In the genomic region with DNA sequence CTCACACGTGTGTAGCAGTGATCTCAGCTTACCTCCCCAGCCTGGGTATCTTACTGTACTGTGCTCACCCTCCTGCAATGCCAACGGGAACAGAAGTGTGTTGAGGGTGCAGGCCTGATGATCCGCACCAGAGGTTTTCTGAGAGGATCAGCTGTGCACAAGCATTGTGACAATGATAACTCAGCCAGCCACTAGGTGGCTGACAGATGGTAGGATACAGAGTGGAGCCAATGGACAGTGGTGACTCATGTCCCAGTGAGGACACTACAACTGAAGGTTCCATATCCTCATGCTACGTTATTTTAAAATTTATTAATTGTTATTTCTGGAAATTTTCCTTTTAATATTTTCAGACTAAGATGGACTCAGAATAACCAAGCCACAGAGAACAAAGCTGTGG, we compare ENCODE assay signal across 10 mouse cellular contexts.
DNase-seq lines count a peak whose midpoint lies in the region; ATAC-seq and TF ChIP-seq lines count a peak whose summit lies in the region.
"Had no signal": no experiment of that assay in that cellular context is flagged by ENCODE, and none has a peak within 500 bp of the region (broad histone marks: within the 10 kb centered on the region; RNA-seq: fewer than 3 reads in every experiment).

No protein-coding gene starts in this region.

- peak; percentile 45 for DNase-seq in adrenal gland, adult 2 months
- DNase-seq in liver, postnatal 0 days = no peak
- no peak for DNase-seq in gastrocnemius, postnatal 4 days (ENCODE audit: low spot score in 2 of 2)
- no peak for DNase-seq in urinary bladder, postnatal 14 days (ENCODE audit: low spot score)

- TF ChIP-seq POLR2A in ES-Bruce4 (IDR thresholded peaks at IDR 0.05; ENCODE audit: insufficient read depth, low read length) = no peak

- no peak for TF ChIP-seq EP300 in ES-Bruce4 (IDR thresholded peaks at IDR 0.05; ENCODE audit: insufficient read depth, low read depth, low read length)
- no peak for TF ChIP-seq EP300 in liver, postnatal 0 days (IDR thresholded peaks at IDR 0.05; ENCODE audit: low read depth)

- ATAC-seq in kidney, embryonic 14.5 days (ENCODE audit: low FRiP score, low TSS enrichment) = peak; percentile 44; the same call in 1 of the 2 replicates
- ATAC-seq in kidney, embryonic 16.5 days (ENCODE audit: low FRiP score, low TSS enrichment) = no peak; the same call in 1 of the 2 replicates
- ATAC-seq in liver, postnatal 0 days = no peak
- ATAC-seq: Patski had no signal

- no peaks in the 10 kb centered on the region for H3K27me3 ChIP-seq in kidney, embryonic 14.5 days (ENCODE audit: control insufficient read depth, insufficient read depth, low read length)
- no peaks in the 10 kb centered on the region for H3K27me3 ChIP-seq in kidney, embryonic 16.5 days (ENCODE audit: insufficient read depth, low read length)
- no peaks in the 10 kb centered on the region for H3K27me3 ChIP-seq in ES-Bruce4 (ENCODE audit: control insufficient read depth, insufficient read depth, low read length, poor library complexity, severe bottlenecking)
- H3K27me3 ChIP-seq in liver, postnatal 0 days (ENCODE audit: insufficient read depth, low read length) = no peaks in the 10 kb centered on the region
- H3K27me3 ChIP-seq: hindbrain, embryonic 15.5 days; Patski had no signal

- H3K36me3 ChIP-seq in kidney, embryonic 14.5 days (ENCODE audit: control insufficient read depth, insufficient read depth, low read length) = no peaks in the 10 kb centered on the region; the same call in 1 of the 2 replicates
- peaks cover 2% of the 10 kb centered on the region; the same call in 1 of the 2 replicates for H3K36me3 ChIP-seq in kidney, embryonic 16.5 days (ENCODE audit: insufficient read depth, low read length)
- H3K36me3 ChIP-seq in ES-Bruce4 (ENCODE audit: control insufficient read depth, insufficient read depth, low read length, poor library complexity, severe bottlenecking) = no peaks in the 10 kb centered on the region
- H3K36me3 ChIP-seq in liver, postnatal 0 days (replicated peaks; ENCODE audit: insufficient read depth, low read length) = no peaks in the 10 kb centered on the region; the same call in 1 of the 2 replicates
- H3K36me3 ChIP-seq: hindbrain, embryonic 15.5 days; midbrain, embryonic 12.5 days had no signal

- peak; percentile 11 for TF ChIP-seq CTCF in ES-Bruce4 (IDR thresholded peaks at IDR 0.05; ENCODE audit: low read depth, low read length)
- TF ChIP-seq CTCF in liver, postnatal 0 days (IDR thresholded peaks at IDR 0.05; ENCODE audit: low read depth) = peak; percentile 56

- no peak overlapping the region for H3K27ac ChIP-seq in kidney, embryonic 14.5 days (ENCODE audit: low read depth, low read length)
- no peak overlapping the region for H3K27ac ChIP-seq in kidney, embryonic 16.5 days (ENCODE audit: low read length)
- no peak overlapping the region for H3K27ac ChIP-seq in ES-Bruce4 (ENCODE audit: insufficient read depth, low read length)
- no peak overlapping the region for H3K27ac ChIP-seq in liver, postnatal 0 days (ENCODE audit: low read depth)
- H3K27ac ChIP-seq: hindbrain, embryonic 15.5 days; midbrain, embryonic 12.5 days had no signal

- H3K4me1 ChIP-seq in kidney, embryonic 14.5 days (ENCODE audit: control insufficient read depth, insufficient read depth, low read length) = peaks cover 19% of the 10 kb centered on the region; the same call in 1 of the 2 replicates
- peaks cover 4% of the 10 kb centered on the region for H3K4me1 ChIP-seq in kidney, embryonic 16.5 days (ENCODE audit: insufficient read depth, low read length)
- H3K4me1 ChIP-seq in ES-Bruce4 (ENCODE audit: control insufficient read depth, insufficient read depth, low read length) = peaks cover under 1% of the 10 kb centered on the region
- no peaks in the 10 kb centered on the region for H3K4me1 ChIP-seq in liver, postnatal 0 days (ENCODE audit: insufficient read depth)

- no peak overlapping the region for H3K9ac ChIP-seq in kidney, embryonic 14.5 days (ENCODE audit: low read depth, low read length)
- no peak overlapping the region for H3K9ac ChIP-seq in kidney, embryonic 16.5 days (replicated peaks; ENCODE audit: low read length)
- H3K9ac ChIP-seq in ES-Bruce4 (ENCODE audit: low read depth, poor library complexity, severe bottlenecking) = no peak overlapping the region
- no peak overlapping the region for H3K9ac ChIP-seq in liver, postnatal 0 days (replicated peaks)
- H3K9ac ChIP-seq: hindbrain, embryonic 15.5 days; midbrain, embryonic 12.5 days had no signal

- H3K9me3 ChIP-seq in kidney, embryonic 14.5 days (ENCODE audit: control insufficient read depth, low read length) = no peaks in the 10 kb centered on the region
- H3K9me3 ChIP-seq in kidney, embryonic 16.5 days (ENCODE audit: low read length) = no peaks in the 10 kb centered on the region
- no peaks in the 10 kb centered on the region for H3K9me3 ChIP-seq in ES-Bruce4 (replicated peaks; ENCODE audit: control insufficient read depth, insufficient read depth, low read length, poor library complexity, severe bottlenecking)
- no peaks in the 10 kb centered on the region for H3K9me3 ChIP-seq in liver, postnatal 0 days (ENCODE audit: low read length)
- H3K9me3 ChIP-seq: hindbrain, embryonic 15.5 days; midbrain, embryonic 12.5 days had no signal

- no peak overlapping the region for H3K4me3 ChIP-seq in kidney, embryonic 14.5 days (ENCODE audit: low read length)
- no peak overlapping the region for H3K4me3 ChIP-seq in kidney, embryonic 16.5 days (ENCODE audit: low read length)
- H3K4me3 ChIP-seq in ES-Bruce4 (ENCODE audit: low read depth, low read length) = no peak overlapping the region
- no peak overlapping the region for H3K4me3 ChIP-seq in liver, postnatal 0 days (ENCODE audit: low read depth, low read length)
- H3K4me3 ChIP-seq: hindbrain, embryonic 15.5 days; midbrain, embryonic 12.5 days had no signal

- WGBS in kidney, embryonic 14.5 days = 76% methylated on average over 4 of the region's 4 CpGs
- WGBS in kidney, embryonic 16.5 days = 65% methylated on average over 4 of the region's 4 CpGs
- WGBS in liver, postnatal 0 days (ENCODE audit: insufficient replicate concordance) = 77% methylated on average over 4 of the region's 4 CpGs

- no peak overlapping the region for H3K4me2 ChIP-seq in kidney, embryonic 14.5 days (replicated peaks; ENCODE audit: low read depth, low read length)
- no peak overlapping the region for H3K4me2 ChIP-seq in kidney, embryonic 16.5 days (replicated peaks; ENCODE audit: low read depth, low read length)
- no peak overlapping the region for H3K4me2 ChIP-seq in liver, postnatal 0 days (ENCODE audit: low read depth, low read length)
- H3K4me2 ChIP-seq: hindbrain, embryonic 15.5 days; midbrain, embryonic 12.5 days had no signal
